Mouse (Mus musculus) heart, adult 11 months (tissue): ENCODE data around the gene Gm20850.
"Not testable (repeated sequence)": the region's sequence is repeated elsewhere in the genome, so short reads cannot be mapped to it uniquely, and the experiment has no call there.

Experiments
- DNase-seq: peaks from one replicate; pipeline ENCODE4 v3.0.0; 2022

Gm20850 gene

DNA sequence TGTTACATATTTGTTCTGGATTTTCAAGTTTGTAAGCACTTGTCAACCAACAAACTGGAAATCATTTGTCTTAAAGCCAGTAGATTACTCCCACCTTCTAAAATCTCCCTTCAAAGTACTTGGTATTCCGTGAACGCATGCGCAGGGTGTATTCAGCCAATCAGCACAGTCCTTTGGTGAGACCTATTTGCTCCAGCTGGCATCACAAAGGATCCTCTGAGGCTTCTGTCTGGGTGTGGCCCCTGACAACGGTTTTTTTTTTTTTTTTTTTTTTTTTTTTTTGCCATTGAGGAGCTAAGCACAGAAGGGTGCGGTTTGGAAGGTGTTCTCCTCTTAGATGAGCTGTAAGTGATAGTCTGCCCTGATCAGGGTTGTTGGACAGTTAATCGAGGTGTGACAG, at the start of gene Gm20850:
Gm20850 (plus strand) TSS at position 301 of the 400 bp plus-strand sequence.
- DNase-seq, result not testable (repeated sequence)
